Mouse (Mus musculus): ENCODE data around the gene Mbd4.

The Mbd4 gene

DNA sequence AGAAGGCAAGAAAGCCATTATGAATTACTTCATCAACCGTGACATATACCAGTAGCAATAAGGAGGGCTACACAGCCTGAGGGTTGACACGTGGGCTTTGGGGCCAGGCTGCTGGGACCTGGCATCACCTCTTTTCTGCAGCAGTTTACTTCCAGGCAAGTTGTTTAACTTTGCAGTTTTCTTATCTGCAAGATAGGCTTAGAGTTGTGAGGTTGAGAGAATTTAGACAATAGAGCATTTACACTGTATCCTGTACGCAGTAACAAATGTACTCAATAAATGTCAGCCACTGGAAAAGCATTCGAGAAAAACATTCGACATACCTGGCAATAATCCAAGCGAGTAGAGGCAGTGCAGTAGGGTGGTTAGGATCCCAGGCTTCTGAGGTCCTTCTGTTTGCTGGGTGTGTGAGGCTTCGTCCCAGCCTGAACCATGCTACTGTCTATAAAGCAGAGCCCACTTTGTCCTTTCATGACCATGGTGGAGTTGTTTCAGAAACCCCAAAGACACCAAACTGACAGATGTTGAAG lies 6.9 kb upstream of the Mbd4 start:
- no peak for DNase-seq (ENCODE audit: low read depth, low spot score)

DNA sequence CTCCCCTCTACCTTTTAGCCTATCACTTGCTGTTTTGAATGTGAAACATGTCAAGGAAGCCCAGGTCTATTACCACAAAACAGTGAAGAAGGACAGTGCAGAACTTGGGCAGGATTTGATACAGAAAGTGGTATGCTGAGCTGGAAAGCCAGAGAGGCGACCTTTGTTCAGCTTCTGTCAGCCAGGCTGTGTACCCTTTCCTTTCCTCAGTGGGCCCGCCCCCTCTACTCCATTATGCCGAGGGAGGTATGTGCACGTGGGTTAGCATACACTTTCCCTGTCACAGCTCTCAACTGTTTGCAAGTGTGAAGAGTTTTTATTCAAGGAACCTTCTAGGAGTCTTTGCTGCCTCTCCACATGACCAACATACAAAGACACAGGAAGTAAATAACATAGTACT lies 6.1 kb upstream of the Mbd4 start:
- DNase-seq (ENCODE audit: low read depth, low spot score): no peak

DNA sequence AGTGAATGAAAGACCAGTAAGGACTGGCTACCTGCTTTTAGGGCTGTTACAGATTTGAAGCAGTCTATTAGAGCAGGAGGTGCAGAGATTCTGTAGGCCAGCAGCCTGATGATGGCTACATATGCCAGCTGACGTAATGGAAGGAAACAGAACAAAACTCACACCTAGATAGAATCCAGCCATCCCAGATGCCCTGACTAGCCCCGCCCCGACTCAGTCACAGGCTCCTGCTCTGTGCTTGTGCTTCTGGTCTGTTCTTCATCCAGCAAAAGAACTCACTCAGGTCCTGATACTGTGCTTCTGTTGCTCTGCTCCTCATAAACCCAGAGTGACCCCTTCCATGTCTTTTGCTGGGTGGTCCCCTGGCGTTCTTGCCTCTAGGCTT lies 3.2 kb upstream of the Mbd4 start:
- no peak for DNase-seq (ENCODE audit: low read depth, low spot score)

- no peak for DNase-seq (ENCODE audit: low read depth, low spot score)
These were observed 2.7 kb upstream of the Mbd4 start for GRCm38 (mm10) chr6:115855733-115856360.

GRCm38 (mm10) chr6:115854432-115854831 lies 1.3 kb upstream of the Mbd4 start:
- no peak for DNase-seq (ENCODE audit: low read depth, low spot score)

GRCm38 (mm10) chr6:115853985-115854384 lies 814 bp upstream of the Mbd4 start:
- no peak for DNase-seq (ENCODE audit: low read depth, low spot score)

- DNase-seq (ENCODE audit: low read depth, low spot score): no peak
These were observed 603 bp downstream of the Mbd4 start for GRCm38 (mm10) chr6:115852446-115853090.

GRCm38 (mm10) chr6:115848598-115849304 lies 4.4 kb downstream of the Mbd4 start:
- DNase-seq (ENCODE audit: low read depth, low spot score): no peak

GRCm38 (mm10) chr6:115846640-115847411 lies 6.3 kb downstream of the Mbd4 start:
- peak; percentile 48 for DNase-seq (ENCODE audit: low read depth, low spot score)

- DNase-seq (ENCODE audit: low read depth, low spot score): no peak
These were observed 8.2 kb downstream of the Mbd4 start for GRCm38 (mm10) chr6:115845006-115845405.

- DNase-seq (ENCODE audit: low read depth, low spot score): no peak
These were observed 14.4 kb downstream of the Mbd4 start for GRCm38 (mm10) chr6:115838745-115839144.

DNA sequence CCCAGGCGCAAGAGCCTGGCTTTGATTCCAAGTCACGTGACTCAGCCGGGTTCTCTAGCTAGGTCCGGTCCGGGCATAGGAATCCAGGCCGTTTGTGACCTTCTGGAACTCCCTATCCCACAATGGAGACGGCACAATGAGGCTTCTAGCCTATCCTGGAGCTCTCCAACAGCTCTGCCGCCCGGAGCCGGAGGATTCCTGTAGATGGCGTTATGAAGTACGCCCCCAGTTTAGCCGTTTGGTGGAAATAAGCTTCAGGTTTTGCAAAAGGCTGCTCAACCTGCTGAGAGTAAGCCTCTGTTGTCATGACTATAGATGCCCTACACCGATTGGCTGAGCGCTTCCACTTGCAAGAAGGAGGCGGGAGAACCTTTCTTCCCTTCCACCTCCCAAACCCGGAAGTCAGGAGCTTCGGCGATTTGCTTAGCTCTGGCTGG lies 15.0 kb downstream of the Mbd4 start, which contains the start of gene Efcab12:
Gene Efcab12 (minus strand): TSS at position 252 of the 437 bp plus-strand sequence.
- peak; percentile 73 for DNase-seq (ENCODE audit: low read depth, low spot score)

DNA sequence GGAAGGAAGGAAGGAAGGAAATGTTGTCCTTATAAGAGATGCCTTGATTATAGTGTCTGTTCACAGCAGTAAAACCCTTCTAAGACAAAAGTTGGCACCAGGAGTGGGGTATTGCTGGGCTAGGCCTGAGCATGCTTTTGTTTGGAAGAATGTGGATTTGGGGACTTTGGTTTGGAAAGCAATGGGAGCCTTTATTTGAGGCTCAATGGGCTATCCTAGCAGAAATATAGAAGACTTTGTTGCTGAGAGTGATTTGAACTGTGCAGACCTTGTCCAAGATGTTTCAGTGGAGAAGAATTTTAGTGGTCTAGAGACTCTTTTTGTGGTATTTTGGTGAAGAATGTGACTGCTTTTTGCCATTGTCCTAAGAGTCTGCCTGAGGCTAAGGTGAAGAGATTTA lies 19.3 kb downstream of the Mbd4 start:
- DNase-seq (ENCODE audit: low read depth, low spot score): no peak

DNA sequence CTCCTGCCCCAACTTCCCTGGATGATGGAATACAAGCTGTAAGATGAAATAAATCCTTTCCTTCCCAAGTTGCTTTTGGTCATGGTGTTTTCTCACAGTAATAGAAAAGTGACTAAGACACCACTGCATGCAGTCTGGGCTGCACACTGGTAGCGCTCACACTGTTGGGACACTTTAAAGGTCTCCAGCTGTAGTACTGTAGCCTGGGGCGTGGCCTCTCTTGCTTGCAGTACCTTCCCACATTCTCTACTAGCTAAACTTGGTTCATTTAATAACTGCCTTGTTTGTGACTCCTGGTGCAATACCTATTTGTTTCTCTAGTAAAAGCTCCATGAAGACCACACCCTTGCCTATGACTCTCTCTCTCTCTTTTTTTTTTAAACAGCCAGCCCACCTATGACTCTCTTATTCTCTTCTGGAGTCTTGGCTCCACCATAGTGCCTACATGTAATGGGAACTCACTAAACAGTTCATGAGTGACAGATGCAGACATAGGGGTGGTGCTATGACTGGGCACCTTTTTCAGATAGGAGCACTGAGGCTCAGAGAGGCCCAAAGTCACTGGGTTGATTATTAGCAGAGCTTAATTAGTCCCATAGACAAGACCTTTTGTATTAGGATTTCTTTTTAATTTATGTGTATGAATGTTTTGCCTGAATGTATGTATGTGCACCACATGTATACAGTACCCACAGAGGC lies 20.9 kb downstream of the Mbd4 start:
- DNase-seq (ENCODE audit: low read depth, low spot score): no peak

GRCm38 (mm10) chr6:115830779-115831601 lies 22.2 kb downstream of the Mbd4 start:
- DNase-seq (ENCODE audit: low read depth, low spot score): no peak

DNA sequence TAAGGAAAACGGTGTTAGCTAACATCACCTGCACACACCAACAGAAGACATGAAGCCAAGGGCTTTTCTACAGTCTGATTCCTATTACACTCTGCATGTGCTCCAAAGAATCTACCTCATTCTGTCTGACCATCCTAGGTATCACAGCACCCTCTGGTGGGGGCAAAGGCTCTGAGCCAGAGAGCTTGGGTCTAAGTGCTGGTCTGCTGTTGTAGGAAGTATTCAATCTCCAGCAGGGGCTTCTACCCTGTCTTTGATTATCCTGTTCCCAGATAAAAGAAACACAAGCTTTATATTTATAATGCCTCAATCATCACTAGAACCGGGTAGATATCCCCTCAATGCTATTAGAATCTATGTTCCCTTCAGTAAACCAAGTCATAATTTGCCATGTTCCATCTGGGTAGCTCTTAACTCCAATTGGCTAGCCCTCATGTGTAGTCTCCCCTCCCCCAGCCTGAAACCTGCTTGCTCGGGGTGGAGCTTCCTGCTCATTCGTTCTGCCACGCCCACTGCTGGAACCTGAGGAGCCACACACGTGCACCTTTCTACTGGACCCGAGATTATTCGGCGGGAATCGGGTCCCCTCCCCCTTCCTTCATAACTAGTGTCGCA lies 29.2 kb downstream of the Mbd4 start:
- DNase-seq (ENCODE audit: low read depth, low spot score): peak; percentile 71

- no peak for DNase-seq (ENCODE audit: low read depth, low spot score)
These were observed 31.8 kb downstream of the Mbd4 start for GRCm38 (mm10) chr6:115821216-115821993.

DNA sequence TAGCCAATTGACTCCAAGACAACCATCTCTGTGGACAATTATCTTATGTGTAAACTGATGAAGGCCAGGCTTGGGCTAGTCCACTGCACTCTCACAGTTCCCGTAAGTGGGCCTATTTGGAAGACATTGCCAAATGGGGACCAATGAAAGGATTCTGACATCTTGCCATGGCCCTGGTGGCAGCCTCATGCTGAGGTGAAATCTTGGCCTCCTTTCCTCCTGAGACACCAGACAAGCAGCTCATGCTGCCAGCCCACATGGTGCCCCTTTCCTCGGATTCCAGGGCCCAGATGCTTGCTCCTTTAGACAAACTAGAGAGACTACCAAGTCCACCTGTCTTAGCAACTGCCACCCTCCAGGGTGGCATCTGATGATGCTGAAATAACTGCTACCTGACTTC lies 35.0 kb downstream of the Mbd4 start:
- DNase-seq (ENCODE audit: low read depth, low spot score): no peak

DNA sequence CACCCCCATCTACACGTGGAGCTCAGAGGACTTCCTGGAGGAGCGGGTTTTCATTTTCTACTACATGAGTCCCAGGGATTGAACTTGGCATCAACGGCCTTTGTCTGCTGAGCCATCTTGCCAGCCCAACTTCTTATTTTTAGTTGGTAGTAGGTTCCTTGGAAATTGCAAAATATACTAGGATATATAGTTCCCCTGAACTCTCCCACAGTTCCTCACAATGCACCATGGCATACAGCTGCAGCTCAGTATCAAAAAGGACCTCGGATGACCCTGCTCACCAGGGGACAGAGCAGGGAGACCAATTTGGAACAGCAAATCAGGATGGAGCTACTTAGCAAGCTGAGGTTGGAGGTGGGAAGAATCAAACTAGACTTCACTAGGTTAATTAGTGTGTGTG lies 38.1 kb downstream of the Mbd4 start:
- DNase-seq (ENCODE audit: low read depth, low spot score): no peak

Measured in forelimb bud, embryonic 11.5 days (tissue).